Mouse (Mus musculus): ENCODE measurements around the gene Zfp13.
A peak's percentile ranks its signal among the peaks of the same experiment; 100 is the strongest.
"Not testable (repeated sequence)": the region's sequence is repeated elsewhere in the genome, so short reads cannot be mapped to it uniquely, and the experiment has no call there.

Zfp13 gene

GRCm38 (mm10) chr17:23598582-23599552, at the start of gene Zfp13:
TSS of gene Zfp13 (minus strand) at chr17:23599487.
- DNase-seq (ENCODE audit: low spot score in 2 of 2) = peak; percentile 54 to 70

- no peak for DNase-seq (ENCODE audit: low spot score in 2 of 2)
Measured at GRCm38 (mm10) chr17:23645894-23646293, 46.6 kb upstream of the Zfp13 start.

GRCm38 (mm10) chr17:23644613-23645495, 45.6 kb upstream of the Zfp13 start, which contains the start of gene Mmp25:
TSS of gene Mmp25 (minus strand) at chr17:23645277.
- DNase-seq (ENCODE audit: low spot score in 2 of 2) = no peak

DNA sequence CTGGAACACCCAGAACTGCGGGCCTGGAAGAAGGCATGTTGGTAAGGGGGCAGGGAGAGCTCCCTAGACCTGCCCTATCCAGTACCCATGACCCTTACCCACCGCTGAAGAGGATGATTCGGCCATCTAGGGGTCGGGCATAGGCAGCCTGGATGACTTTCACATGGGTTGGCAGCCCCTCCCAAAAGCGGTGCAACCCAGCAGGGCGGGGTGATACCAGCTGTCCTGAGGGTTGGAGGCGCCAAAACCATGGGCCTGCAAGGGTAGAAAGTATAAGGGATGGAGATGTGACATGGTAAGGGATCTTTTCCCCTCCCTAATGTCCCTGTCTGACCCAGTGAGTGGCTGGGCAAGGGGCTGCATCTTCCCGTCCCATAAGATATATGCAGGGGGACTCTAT, 32.0 kb upstream of the Zfp13 start:
- no peak for DNase-seq (ENCODE audit: low spot score in 2 of 2)

DNA sequence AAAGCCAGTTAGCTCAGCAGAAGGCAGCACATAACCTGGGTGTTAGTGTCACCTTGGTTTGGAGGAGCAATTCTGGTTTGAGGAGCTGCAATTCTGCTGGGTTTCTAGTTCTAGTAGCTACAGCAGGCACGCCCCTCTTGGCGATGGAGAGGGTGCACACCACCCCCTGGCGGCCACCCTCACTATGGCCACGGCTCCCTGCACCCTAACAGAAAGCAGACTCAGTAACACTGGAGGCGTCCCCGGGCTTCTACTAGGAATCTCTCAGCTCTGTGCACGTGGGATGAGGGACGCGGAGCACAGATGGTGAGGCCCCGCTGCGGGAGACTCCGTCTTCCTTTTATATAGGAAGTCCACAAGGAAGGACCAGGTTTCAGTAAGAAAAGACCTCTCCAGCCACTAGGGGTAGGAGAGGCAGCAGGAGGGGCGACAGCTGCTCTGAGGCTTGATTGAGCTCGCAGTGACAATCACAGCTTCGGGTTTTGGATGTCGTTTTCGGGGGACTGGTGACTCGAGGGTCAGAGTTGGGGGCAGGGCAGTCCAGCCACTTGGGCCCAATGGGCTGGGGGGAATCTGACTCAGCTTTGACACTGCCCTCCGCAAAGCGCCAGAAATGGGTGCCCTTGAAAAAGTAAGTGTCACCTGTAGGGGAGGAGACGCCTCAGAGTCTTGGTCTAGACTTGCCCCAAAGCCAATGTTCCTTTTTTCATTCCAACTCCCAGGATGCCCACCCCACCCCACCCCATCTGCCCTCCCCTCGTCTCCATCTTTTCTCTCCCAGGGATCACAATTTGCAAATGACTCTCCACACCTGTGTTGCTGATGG, 31.1 kb upstream of the Zfp13 start:
- peak; percentile 75 to 84 for DNase-seq (ENCODE audit: low spot score in 2 of 2)

GRCm38 (mm10) chr17:23627813-23628212, 28.5 kb upstream of the Zfp13 start:
- no peak for DNase-seq (ENCODE audit: low spot score in 2 of 2)

- no peak for DNase-seq (ENCODE audit: low spot score in 2 of 2)
Measured at GRCm38 (mm10) chr17:23620351-23620750, 21.1 kb upstream of the Zfp13 start.

DNA sequence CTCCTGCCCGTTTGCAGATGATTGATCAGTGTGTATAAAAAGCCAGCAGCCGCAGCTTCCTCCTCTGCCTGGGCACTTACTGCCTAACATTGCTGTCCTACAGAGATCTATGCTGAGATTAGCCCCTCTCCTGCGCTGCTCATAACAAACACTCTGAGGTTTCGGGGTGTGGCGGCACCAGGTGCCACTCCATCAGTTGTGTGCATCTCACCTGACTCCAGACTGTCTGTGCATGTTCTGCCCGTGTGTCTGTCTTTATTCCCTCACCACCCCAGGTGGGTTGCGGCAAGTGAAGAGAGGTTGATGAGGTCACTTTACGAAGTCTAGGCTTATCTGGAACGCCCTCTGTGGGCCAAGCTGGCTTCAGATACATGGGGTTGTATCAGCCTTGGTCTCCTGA, 17.8 kb upstream of the Zfp13 start:
- DNase-seq (ENCODE audit: low spot score in 2 of 2) = no peak

GRCm38 (mm10) chr17:23610361-23610800, 11.1 kb upstream of the Zfp13 start:
- no peak for DNase-seq (ENCODE audit: low spot score in 2 of 2)

GRCm38 (mm10) chr17:23609612-23610011, 10.3 kb upstream of the Zfp13 start:
- DNase-seq (ENCODE audit: low spot score in 2 of 2) = no peak

DNA sequence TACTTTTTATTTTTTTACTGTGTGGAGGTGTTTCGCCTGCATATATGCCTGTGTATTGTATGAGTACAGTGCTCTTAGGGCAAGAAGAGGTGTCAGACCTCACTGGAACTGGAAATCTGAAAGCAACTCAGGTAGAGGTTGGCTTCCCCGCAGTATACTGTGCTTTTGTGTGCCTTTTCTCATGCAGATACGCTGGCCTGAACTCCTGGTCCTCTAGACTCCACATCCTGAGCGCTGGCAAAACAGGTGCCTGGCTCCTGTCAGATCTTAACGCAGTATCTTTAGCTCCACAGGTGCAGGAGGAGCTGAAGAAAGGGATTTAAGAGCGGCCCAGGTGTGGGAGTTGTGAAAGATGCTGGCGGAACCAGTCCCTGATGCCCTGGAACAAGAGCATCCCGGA, 5.9 kb upstream of the Zfp13 start:
- no peak for DNase-seq (ENCODE audit: low spot score in 2 of 2)

DNA sequence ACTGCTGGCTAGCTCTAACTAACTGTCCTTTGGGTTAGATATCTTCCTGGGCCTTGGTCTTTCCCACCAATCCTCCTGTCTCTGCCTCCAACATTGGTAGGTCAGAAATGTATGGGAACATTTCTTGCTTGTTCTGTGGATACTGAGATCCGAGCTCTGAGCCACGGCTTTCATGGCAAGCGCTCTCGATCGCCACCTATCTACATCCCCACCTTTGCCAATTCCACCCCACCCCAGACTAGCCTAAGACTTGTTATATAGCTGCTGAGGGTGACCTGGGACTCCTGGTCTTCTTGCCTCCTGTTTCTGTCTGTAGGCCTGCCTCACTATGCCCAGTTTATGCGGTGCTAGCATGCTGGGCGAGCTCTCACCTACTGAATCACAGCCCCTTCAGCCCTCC, 5.1 kb upstream of the Zfp13 start:
- no peak for DNase-seq (ENCODE audit: low spot score in 2 of 2)

GRCm38 (mm10) chr17:23603542-23603941, 4.3 kb upstream of the Zfp13 start:
- no peak for DNase-seq (ENCODE audit: low spot score in 2 of 2)

GRCm38 (mm10) chr17:23603077-23603476, 3.8 kb upstream of the Zfp13 start:
- no peak for DNase-seq (ENCODE audit: low spot score in 2 of 2)

DNA sequence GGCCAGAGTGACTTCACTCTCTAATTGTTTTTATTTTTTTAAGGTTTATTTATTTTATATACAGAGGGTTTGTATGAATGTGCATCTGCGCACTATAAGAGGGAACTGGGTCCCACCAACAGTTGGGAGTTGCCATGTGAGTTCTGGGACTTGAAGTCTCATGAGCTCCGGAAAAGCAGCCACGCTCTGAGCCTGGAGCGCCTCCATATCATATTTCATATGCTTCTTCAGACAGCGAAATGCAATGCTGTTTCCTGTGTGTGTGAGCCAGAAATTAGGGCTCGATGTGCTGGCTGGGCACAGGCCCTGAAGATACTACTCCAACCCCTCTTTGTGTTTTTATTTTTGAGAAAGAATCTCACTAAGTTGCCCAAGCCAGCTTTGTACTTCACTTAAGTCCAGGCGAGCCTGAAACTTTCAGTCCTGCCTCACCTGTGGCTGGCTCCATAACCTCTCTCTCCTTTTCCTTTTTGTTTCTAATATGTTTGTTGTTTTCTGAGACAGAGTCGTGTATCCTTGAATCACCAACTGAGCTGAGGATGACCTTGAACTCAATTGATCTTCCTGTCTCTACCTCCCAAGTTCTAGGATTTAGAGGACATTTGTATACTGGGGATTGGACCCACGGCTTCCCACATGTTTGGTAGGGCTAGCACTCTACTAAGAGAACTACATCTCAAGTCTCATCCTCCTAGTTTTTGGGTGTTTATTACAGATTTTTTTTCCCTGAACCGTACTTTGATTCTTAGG, 2.7 kb upstream of the Zfp13 start:
- DNase-seq (ENCODE audit: low spot score in 2 of 2) = no peak

DNA sequence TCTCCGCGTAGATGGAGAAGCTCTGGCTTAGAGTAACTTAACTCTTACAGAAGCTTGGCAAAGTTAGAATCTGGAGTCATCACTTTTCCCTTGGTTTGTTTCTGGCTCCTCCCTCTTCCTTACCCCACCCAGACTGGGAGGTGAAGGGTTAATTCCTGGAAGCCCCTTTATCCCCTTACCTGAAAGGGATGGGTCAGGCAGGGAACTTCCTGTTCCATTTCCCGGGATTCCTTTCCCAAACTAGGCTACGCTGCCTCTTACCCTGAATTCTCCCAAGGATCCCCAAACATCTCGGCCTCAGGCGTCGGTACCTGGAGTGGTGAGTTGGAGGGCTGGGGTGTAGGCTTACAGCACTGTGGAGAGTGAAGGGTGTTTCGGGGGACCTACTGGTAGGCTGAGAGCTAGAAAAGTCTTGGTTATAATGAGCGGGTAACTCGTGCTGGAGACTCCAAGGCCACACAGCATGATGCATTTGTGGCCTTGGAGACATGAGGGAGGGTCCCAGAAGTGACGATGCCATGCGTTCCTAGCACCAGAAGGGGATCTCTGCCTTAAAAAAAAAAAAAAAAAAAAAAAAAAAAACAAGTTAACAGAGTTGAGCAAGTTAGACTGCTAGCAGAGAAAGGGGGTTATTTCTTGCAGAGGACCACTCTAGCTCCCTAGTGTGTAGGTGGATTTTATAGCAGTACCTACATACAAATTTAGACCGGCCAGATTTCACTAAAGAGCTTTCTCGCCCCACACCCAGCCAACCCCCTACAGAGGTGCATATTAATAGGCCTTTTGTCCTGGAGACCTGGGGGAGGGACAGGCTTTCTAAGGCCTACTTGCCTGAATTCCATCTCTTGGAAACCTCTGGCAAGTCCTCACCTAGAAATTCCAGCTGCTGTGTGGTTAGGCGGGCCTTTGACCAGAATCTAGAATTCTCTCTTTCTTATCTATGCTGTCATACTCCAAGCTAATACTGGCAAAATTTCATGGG, 1.6 kb upstream of the Zfp13 start, which contains the start of gene Zscan10:
TSS of gene Zscan10 (plus strand) at position 216 of the 982 bp plus-strand sequence.
- no peak for DNase-seq (ENCODE audit: low spot score in 2 of 2)

- DNase-seq (ENCODE audit: low spot score in 2 of 2) = no peak
Measured at GRCm38 (mm10) chr17:23599605-23600063, 347 bp upstream of the Zfp13 start.

DNA sequence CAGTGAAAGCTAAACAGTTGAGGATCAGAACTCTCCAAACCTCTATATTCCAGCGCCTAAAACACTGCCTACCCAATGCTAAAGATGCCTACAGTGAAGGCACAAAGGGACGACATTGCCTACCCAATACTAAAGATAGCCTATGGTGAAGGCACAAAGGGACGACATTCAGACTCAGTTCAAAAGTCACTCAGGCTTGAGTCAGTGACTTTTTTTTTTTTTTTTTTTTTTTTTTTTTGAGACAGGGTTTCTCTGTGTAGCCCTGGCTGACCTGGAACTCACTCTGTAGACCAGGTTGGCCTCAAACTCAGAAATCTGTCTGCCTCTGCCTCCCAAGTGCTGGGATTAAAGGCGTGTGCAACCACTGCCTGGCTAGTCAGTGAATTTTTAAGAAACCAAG, 4.1 kb downstream of the Zfp13 start:
- not testable (repeated sequence) for DNase-seq (ENCODE audit: low spot score in 2 of 2)

GRCm38 (mm10) chr17:23592926-23593300, 6.4 kb downstream of the Zfp13 start:
- no peak for DNase-seq (ENCODE audit: low spot score in 2 of 2)
